Mouse (Mus musculus) midbrain, embryonic 16.5 days (tissue): ENCODE results near the gene Prr5. TPM values are rescaled to one million over a fixed set of nuclear protein-coding genes. Genes with fewer than 3 reads are reported as not detected.
A peak's percentile ranks its signal among the peaks of the same experiment; 100 is the strongest.

ENCODE experiments used
- ATAC-seq: fragments of 200-750 bp; cut with Nextera tagmentation; 2 replicates; pipeline ENCODE4 v1.8.0; 2017; ENCODE audit warnings: moderate TSS enrichment
- H3K27ac ChIP-seq: fragments of 300-500 bp; sonication (generic); 2 replicates; pipeline ENCODE4 v1.5.1; 2014; ENCODE audit warnings: mild to moderate bottlenecking, low read length, mixed read lengths
- H3K27me3 ChIP-seq: fragments of 300-500 bp; sonication (generic); 2 replicates; pipeline ENCODE4 v1.6.1; 2014; ENCODE audit warnings: low read depth, low read length, mixed read lengths; ENCODE audit not compliant: control insufficient read depth, insufficient read depth
- H3K36me3 ChIP-seq: fragments of 300-500 bp; sonication (generic); 2 replicates; pipeline ENCODE4 v1.6.1; 2014; ENCODE audit warnings: mild to moderate bottlenecking, low read length, moderate library complexity, mixed read lengths; ENCODE audit not compliant: control insufficient read depth, insufficient read depth
- H3K4me1 ChIP-seq: fragments of 300-500 bp; sonication (generic); 2 replicates; pipeline ENCODE4 v1.6.1; 2014; ENCODE audit warnings: mild to moderate bottlenecking, low read length, mixed read lengths; ENCODE audit not compliant: control insufficient read depth, insufficient read depth
- H3K4me2 ChIP-seq: fragments of 300-500 bp; sonication (generic); 2 replicates; pipeline ENCODE4 v1.6.1; 2014; ENCODE audit warnings: mild to moderate bottlenecking, low read length, mixed read lengths
- H3K4me3 ChIP-seq: fragments of 300-500 bp; sonication (generic); 2 replicates; pipeline ENCODE4 v1.5.1; 2014; ENCODE audit warnings: low read depth, mild to moderate bottlenecking, low read length, moderate library complexity, mixed read lengths
- H3K9ac ChIP-seq: fragments of 300-500 bp; sonication (generic); 2 replicates; pipeline ENCODE4 v1.6.1; 2014; ENCODE audit warnings: low read depth, low read length, mixed read lengths
- H3K9me3 ChIP-seq: fragments of 300-500 bp; sonication (generic); replicated peaks from 2 replicates; pipeline ENCODE4 v1.6.1; 2014; ENCODE audit warnings: mild to moderate bottlenecking, low read length, mixed read lengths; ENCODE audit not compliant: control insufficient read depth, poor library complexity, severe bottlenecking
- WGBS: fragments of 180-500 bp; shearing (Covaris S2); extraction: QIAGEN DNeasy Blood & Tissue Kit; methylation state at CpG from one replicate; pipeline ENCODE4 v1.1.7; 2014; 5-methylcytosine and 5-hydroxymethylcytosine counted together
- polyA plus RNA-seq: library from polyadenylated mRNA; unstranded; fragments of >200 nt; fragmentation: Nextera tagmentation; extraction: Ambion mirVana; gene quantifications from 2 replicates; pipeline ENCODE4 v1.2.1, GENCODE M21; 2015

Gene Prr5
- polyA plus RNA-seq, 1 experiment from 2014 or later: 30.8 TPM

DNA sequence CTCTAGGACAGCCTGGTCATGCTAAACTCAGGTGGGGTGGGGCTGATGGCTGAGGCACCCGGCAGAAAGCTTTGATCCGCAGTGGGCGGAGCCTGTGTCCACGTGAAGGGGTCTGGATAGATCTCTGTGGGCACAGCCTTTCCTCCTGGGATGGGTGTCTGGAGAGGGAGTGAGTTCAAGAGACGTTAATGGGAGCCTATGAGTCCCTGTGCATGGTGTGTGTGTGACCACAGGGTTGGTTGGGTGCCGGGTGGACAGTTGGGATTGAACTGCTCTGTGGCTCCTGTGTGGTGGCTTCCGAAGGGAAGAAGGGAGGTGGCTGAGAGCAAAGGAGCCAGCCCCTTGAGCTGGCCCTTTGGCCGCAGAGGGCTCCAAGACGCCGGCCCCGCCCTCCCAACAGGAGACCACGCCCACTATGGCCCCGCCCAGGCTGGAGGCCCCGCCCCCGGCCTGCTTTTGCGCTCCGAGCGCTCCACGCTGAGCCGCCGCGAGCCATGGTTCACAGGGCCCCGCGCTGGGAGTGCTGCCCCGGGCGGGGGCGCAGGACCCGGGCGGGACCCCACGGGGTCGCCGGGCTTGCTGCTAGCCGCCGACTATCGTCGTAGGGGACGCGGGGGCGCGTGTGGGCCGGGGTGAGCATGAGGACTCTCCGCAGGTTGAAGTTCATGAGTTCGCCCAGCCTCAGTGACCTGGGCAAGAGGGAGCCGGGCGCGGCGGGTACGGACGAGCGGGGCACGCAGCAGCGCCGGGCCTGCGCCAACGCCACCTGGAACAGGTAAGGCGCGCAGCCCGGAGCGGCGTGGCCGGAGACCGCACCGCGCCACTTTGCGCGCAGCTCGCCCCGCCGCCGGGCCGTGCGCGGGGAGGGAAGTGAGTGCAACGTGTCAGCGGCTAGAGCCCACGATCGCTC lies 11.4 kb downstream of the Prr5 start:
- H3K4me1 ChIP-seq: peaks cover 15% of the 10 kb centered on the region
- under 1% methylated on average over 54 of the region's 77 CpGs for WGBS
- H3K27ac ChIP-seq: no peak overlapping the region

DNA sequence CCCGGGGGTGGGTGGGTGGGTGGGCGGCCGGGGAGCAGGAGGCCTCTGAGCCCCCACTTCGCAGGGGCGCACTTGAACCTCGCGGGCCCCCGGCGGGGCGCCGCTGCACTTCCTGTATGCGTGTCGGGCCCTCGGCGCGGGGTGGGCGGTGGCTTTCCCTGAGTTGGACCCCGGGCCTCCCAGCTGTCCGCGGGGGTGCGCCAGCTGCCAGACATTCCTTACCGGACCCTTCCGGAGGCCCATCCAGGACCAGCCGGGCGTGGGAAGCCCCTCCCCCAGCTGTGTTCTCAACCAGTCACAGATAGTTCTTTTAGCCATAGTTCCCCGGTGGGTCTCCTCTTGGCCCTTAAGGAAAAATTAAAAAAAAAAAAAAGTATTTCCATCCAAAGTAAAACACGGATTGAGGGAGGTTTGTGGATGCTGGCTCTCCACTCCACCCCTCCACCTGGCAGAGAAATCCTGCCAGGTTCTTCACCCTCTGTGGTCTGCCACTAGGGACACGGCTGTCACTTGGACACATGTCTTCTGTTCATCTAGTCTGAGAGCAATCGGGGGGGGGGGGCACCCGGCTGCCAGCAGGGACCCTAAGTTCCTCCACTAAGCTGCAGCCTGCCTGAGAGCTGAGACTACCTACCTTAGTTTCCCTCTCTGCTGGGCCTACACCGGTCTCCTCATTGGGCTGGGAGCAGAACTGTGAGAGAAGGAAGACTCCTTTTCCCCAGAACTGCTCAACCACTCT lies 12.2 kb downstream of the Prr5 start:
- Histone ChIP-seq H3K4me1 (peaks cover 15% of the 10 kb centered on the region), H3K27me3 (peaks cover 19% of the 10 kb centered on the region), H3K27ac (no peak overlapping the region), H3K4me3 (peak overlapping the region; percentile 44), H3K36me3 (no peaks in the 10 kb centered on the region), H3K9me3 (no peaks in the 10 kb centered on the region), H3K4me2 (peak overlapping the region; percentile 96), H3K9ac (peak overlapping the region; percentile 57)
- WGBS: 2% methylated on average over 24 of the region's 31 CpGs
- ATAC-seq: no peak

More for the DNA sequence above, 11.4 kb downstream of the Prr5 start:
- H3K9me3 ChIP-seq: no peaks in the 10 kb centered on the region
- peak overlapping the region; percentile 57 for H3K9ac ChIP-seq
- H3K4me3 ChIP-seq: peak overlapping the region; percentile 44
- no peaks in the 10 kb centered on the region for H3K36me3 ChIP-seq
- H3K27me3 ChIP-seq: peaks cover 19% of the 10 kb centered on the region
- H3K4me2 ChIP-seq: peak overlapping the region; percentile 96
- ATAC-seq: peak; percentile 47; the same call in 1 of the 2 replicates

- Histone ChIP-seq H3K36me3 (no peaks in the 10 kb centered on the region), H3K9me3 (no peaks in the 10 kb centered on the region), H3K27me3 (peaks cover 19% of the 10 kb centered on the region), H3K4me1 (peaks cover 15% of the 10 kb centered on the region), H3K4me2 (no peak overlapping the region), H3K4me3 (no peak overlapping the region), H3K9ac (no peak overlapping the region), H3K27ac (no peak overlapping the region)
- ATAC-seq: no peak
- 81% methylated on average over 3 of the region's 3 CpGs for WGBS
Observed at GRCm38 (mm10) chr15:84682206-84682605, 12.8 kb downstream of the Prr5 start.

DNA sequence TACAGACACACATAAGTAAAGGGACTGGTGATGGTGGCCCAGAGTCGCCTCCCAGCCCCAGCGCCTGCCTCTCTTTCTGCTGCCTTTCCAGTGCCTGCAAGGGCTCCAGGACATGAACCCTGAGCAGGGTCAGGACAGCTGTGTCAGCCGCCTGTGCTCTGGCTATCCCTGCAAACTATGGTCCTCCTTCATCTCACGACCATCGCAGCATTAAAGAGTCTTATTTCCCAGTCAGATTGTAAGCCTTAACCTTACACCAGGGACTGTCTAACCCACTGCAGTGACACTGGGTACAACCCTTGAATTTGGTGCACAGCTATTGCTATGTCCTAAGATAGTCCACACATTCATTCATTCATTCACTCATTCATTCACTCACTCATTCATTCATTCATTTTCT lies 13.4 kb downstream of the Prr5 start:
- Histone ChIP-seq H3K27me3 (peaks cover 19% of the 10 kb centered on the region), H3K4me1 (peaks cover 15% of the 10 kb centered on the region), H3K4me2 (no peak overlapping the region), H3K9ac (no peak overlapping the region), H3K4me3 (no peak overlapping the region), H3K9me3 (no peaks in the 10 kb centered on the region), H3K36me3 (no peaks in the 10 kb centered on the region), H3K27ac (no peak overlapping the region)
- WGBS: 69% methylated on average over 5 of the region's 5 CpGs
- ATAC-seq: no peak

GRCm38 (mm10) chr15:84684520-84684919 lies 15.1 kb downstream of the Prr5 start:
- Histone ChIP-seq H3K9me3 (no peaks in the 10 kb centered on the region), H3K4me3 (no peak overlapping the region), H3K9ac (no peak overlapping the region), H3K36me3 (no peaks in the 10 kb centered on the region; the same call in 1 of the 2 replicates), H3K27me3 (peaks cover 19% of the 10 kb centered on the region), H3K4me1 (peaks cover 15% of the 10 kb centered on the region), H3K4me2 (no peak overlapping the region), H3K27ac (no peak overlapping the region)
- ATAC-seq: no peak
- WGBS: 66% methylated on average over 5 of the region's 5 CpGs

DNA sequence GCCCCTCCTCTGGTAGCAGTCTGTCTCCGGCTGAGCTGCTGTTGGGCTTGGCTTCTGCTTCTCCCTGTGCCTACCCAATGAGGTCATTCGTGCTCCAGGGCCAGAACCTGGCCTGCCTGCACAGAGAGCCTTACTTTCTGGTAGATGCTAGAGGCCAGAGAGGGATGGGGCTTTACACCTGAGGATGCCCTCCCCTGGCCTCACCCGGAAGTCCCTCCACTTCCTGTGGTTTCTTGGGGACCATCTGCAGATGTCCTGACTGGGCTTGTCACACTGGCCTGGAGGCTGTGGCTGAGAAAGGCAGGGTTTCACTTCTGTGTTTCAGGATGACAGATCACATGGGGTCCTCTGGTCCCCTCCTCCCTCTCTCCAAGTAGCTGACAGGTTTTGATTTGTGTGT lies 16.0 kb downstream of the Prr5 start:
- Histone ChIP-seq H3K36me3 (peaks cover 5% of the 10 kb centered on the region; the same call in 1 of the 2 replicates), H3K9ac (no peak overlapping the region), H3K4me2 (no peak overlapping the region), H3K4me1 (peaks cover 12% of the 10 kb centered on the region), H3K27ac (no peak overlapping the region), H3K9me3 (no peaks in the 10 kb centered on the region), H3K4me3 (no peak overlapping the region), H3K27me3 (peaks cover 11% of the 10 kb centered on the region)
- whole genome bisulfite sequencing: 80% methylated on average over 3 of the region's 3 CpGs
- ATAC-seq: no peak

DNA sequence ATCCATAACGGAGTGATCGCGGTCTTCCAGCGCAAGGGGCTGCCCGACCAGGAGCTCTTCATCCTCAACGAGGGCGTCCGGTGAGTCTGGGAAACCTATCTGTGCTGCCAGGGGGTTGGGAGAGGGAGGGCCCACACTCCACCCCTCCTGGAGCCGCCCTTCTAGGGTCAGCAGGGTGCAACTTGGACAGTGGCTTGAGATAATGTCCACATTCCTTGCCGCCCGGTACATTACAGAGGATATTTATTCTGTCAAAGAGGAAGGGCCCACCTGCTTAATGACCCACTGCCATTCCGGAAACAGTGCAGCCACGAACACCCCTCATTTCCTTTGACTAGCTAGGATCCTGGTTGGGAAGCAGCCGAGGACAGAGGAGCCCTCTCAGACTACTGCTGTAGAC lies 18.5 kb downstream of the Prr5 start:
- Histone ChIP-seq H3K9me3 (no peaks in the 10 kb centered on the region), H3K36me3 (peaks cover 10% of the 10 kb centered on the region; the same call in 1 of the 2 replicates), H3K4me3 (no peak overlapping the region), H3K4me1 (no peaks in the 10 kb centered on the region), H3K4me2 (no peak overlapping the region), H3K9ac (no peak overlapping the region), H3K27me3 (no peaks in the 10 kb centered on the region), H3K27ac (no peak overlapping the region)
- 82% methylated on average over 14 of the region's 14 CpGs for WGBS
- no peak for ATAC-seq

DNA sequence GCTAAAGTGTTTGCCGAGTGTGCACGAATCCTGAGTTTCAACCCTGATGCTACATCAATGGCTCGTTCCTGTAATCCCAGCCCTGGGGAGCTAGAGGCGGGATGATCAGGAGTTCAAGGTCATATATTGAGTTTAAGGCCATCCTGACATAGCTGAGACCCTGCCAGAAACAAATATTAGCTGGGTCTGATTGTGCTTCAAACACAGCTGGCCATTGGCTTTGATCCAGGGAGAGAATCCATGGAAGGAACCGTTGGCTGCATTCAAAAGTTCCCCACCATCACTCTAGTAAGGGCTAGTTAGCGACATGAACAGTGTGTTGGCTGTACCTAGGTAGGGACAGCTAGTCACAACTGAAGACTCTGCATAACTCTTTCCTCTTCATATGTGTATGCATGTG lies 19.9 kb downstream of the Prr5 start:
- Histone ChIP-seq H3K4me3 (no peak overlapping the region), H3K9me3 (no peaks in the 10 kb centered on the region), H3K27me3 (no peaks in the 10 kb centered on the region), H3K27ac (no peak overlapping the region), H3K9ac (no peak overlapping the region), H3K4me1 (no peaks in the 10 kb centered on the region), H3K4me2 (no peak overlapping the region), H3K36me3 (peaks cover 20% of the 10 kb centered on the region; the same call in 1 of the 2 replicates)
- WGBS: 80% methylated on average over 6 of the region's 6 CpGs
- no peak for ATAC-seq

DNA sequence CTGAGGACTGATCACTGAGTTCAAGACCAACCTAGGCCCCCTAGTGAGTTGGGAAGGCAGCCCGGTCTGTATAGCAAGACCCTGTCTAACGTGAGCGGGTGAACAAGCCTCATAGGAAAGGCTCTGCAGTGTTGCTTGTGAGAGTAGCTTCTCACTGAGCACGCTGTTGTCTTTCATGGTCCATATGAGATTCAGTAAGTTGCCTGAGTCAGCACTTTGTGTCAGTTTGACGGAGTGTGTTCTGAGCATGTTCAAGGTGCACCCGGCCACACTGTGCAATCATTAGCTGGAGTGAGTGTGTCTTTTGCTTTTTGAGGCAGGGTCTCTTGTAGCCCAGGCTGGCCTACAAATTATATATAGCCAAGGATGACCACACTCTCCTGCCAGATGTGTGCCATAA lies 22.1 kb downstream of the Prr5 start:
- WGBS: 93% methylated on average over 6 of the region's 6 CpGs
- H3K4me1 ChIP-seq: no peaks in the 10 kb centered on the region
- no peak overlapping the region for H3K4me2 ChIP-seq
- H3K36me3 ChIP-seq: peaks cover 26% of the 10 kb centered on the region; the same call in 1 of the 2 replicates
- no peak overlapping the region for H3K27ac ChIP-seq
- no peaks in the 10 kb centered on the region for H3K27me3 ChIP-seq
- H3K9ac ChIP-seq: no peak overlapping the region
- no peak for ATAC-seq
- no peaks in the 10 kb centered on the region for H3K9me3 ChIP-seq
- no peak overlapping the region for H3K4me3 ChIP-seq
